Mouse (Mus musculus) myocyte (in vitro differentiated cells): Measurements from ENCODE around the gene Fam178b. TPM values are rescaled to one million over a fixed set of nuclear protein-coding genes. Genes with fewer than 3 reads are reported as not detected.

ENCODE experiments used
- H3K27me3 ChIP-seq: one replicate; pipeline ENCODE4 v1.6.1; 2011; ENCODE audit not compliant: control insufficient read depth, insufficient read depth, insufficient read length
- H3K36me3 ChIP-seq: one replicate; pipeline ENCODE4 v1.6.1; 2011; ENCODE audit not compliant: control insufficient read depth, insufficient read depth
- H3K4me2 ChIP-seq: one replicate; pipeline ENCODE4 v1.6.1; 2011; ENCODE audit warnings: low read depth, control low read depth
- H3K4me3 ChIP-seq: one replicate; pipeline ENCODE4 v1.5.1; 2011; ENCODE audit warnings: mild to moderate bottlenecking, control low read depth, moderate library complexity
- H3K79me2 ChIP-seq: one replicate; pipeline ENCODE4 v1.6.1; 2011; ENCODE audit not compliant: control insufficient read depth, insufficient read depth
- H3ac ChIP-seq: one replicate; pipeline ENCODE4 v1.6.1; 2011; ENCODE audit not compliant: control insufficient read depth, insufficient read length
- CEBPB ChIP-seq: IDR thresholded peaks from 2 replicates; pipeline ENCODE4 v1.6.1; 2011; ENCODE audit warnings: mild to moderate bottlenecking, moderate library complexity; ENCODE audit not compliant: poor library complexity, insufficient read depth, severe bottlenecking
- E2F4 ChIP-seq: IDR thresholded peaks from one replicate; pipeline ENCODE4 v1.6.1; 2011; ENCODE audit warnings: mild to moderate bottlenecking, control low read depth, moderate library complexity; ENCODE audit not compliant: insufficient read depth
- MAX ChIP-seq: IDR thresholded peaks from one replicate; pipeline ENCODE4 v1.6.1; 2011; ENCODE audit warnings: low read depth, mild to moderate bottlenecking, control low read depth
- MYOD1 ChIP-seq, 3 experiments: IDR thresholded peaks; one replicate each; pipeline ENCODE4 v1.6.1; 2011; ENCODE audit warnings: control low read depth in 2 of 3, low read depth in 2 of 3, mild to moderate bottlenecking in 2 of 3, moderate library complexity in 1 of 3; ENCODE audit not compliant: insufficient read length in 2 of 3, control insufficient read depth in 1 of 3
- MYOG ChIP-seq, 3 experiments: IDR thresholded peaks; one replicate each; pipeline ENCODE4 v1.6.1; 2011; ENCODE audit warnings: control low read depth in 2 of 3, low read depth in 2 of 3, mild to moderate bottlenecking in 2 of 3; ENCODE audit not compliant: insufficient read length in 2 of 3, control insufficient read depth in 1 of 3, insufficient read depth in 1 of 3
- POLR2A ChIP-seq: IDR thresholded peaks from one replicate; pipeline ENCODE4 v1.6.1; 2011; ENCODE audit warnings: low read depth, mild to moderate bottlenecking, control low read depth, moderate library complexity; ENCODE audit not compliant: insufficient read length
- POLR2AphosphoS2 ChIP-seq: IDR thresholded peaks from one replicate; pipeline ENCODE4 v1.6.1; 2011; ENCODE audit warnings: low read depth, control low read depth; ENCODE audit not compliant: insufficient read length
- REST ChIP-seq: IDR thresholded peaks from one replicate; pipeline ENCODE4 v1.6.1; 2011; ENCODE audit warnings: mild to moderate bottlenecking, control low read depth, moderate library complexity; ENCODE audit not compliant: insufficient read depth, insufficient read length
- SRF ChIP-seq: IDR thresholded peaks from one replicate; pipeline ENCODE4 v1.6.1; 2011; ENCODE audit warnings: low read depth; ENCODE audit not compliant: control insufficient read depth, insufficient read length
- TCF12 ChIP-seq: IDR thresholded peaks from one replicate; pipeline ENCODE4 v1.6.1; 2011; ENCODE audit warnings: mild to moderate bottlenecking, control low read depth; ENCODE audit not compliant: poor library complexity, insufficient read depth, severe bottlenecking
- TCF3 ChIP-seq: IDR thresholded peaks from one replicate; pipeline ENCODE4 v1.6.1; 2011; ENCODE audit warnings: low read depth, control low read depth; ENCODE audit not compliant: insufficient read length
- USF1 ChIP-seq: IDR thresholded peaks from one replicate; pipeline ENCODE4 v1.6.1; 2011; ENCODE audit warnings: low read depth, mild to moderate bottlenecking, control low read depth, moderate library complexity
- polyA plus RNA-seq: library from polyadenylated mRNA; unstranded; fragments of >200 nt; fragmentation: generic; extraction: Trizol; gene quantifications from one replicate; pipeline ENCODE4 v1.2.1, GENCODE M21; 2012; ENCODE audit warnings: missing spikeins

The Fam178b gene
- polyA plus RNA-seq, 1 experiment = 1.5 TPM

GRCm38 (mm10) chr1:36583408-36584116, 99.4 kb downstream of the Fam178b start:
- no peak overlapping the region for H3K4me2 ChIP-seq
- H3K79me2 ChIP-seq = no peaks in the 10 kb centered on the region
- H3K36me3 ChIP-seq = no peaks in the 10 kb centered on the region
- H3K4me3 ChIP-seq = no peak overlapping the region
- TF ChIP-seq CEBPB (no peak), MYOD1 (IDR thresholded peaks at IDR 0.05; ENCODE audit: control insufficient read depth in 1 of 3, insufficient read length in 2 of 3, low read depth in 2 of 3) (peak in 1 of 3 experiments; percentile 7)
- no peak overlapping the region for H3ac ChIP-seq
- no peaks in the 10 kb centered on the region for H3K27me3 ChIP-seq

DNA sequence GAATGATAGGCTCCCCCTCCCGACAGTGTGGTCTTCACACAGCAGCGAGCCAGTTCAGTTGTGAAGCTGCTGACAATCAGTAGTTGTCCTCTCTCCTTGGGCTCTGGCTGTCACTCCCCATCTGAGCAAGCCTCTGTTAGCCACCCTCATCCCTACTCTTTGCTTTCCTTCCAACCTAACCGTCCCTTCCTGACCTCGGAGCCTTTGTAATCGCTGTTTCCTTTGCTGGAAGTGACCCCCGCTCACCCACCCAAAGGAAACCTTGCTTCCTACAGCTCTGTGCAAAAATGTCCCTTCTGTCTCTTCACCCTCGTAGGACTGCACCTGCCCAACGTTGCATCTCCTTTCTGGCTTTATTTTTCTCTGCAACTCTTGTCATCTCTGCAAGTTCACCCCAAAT, 100.8 kb downstream of the Fam178b start:
- TF ChIP-seq POLR2AphosphoS2 (no peak), MYOG (IDR thresholded peaks at IDR 0.05; ENCODE audit: control insufficient read depth in 1 of 3, insufficient read depth in 1 of 3, insufficient read length in 2 of 3, low read depth in 2 of 3) (peak in 1 of 3 experiments; percentile 33), MYOD1 (IDR thresholded peaks at IDR 0.05; ENCODE audit: control insufficient read depth in 1 of 3, insufficient read length in 2 of 3, low read depth in 2 of 3) (no peak), REST (no peak), MAX (no peak)
- H3ac ChIP-seq = no peak overlapping the region
- no peak overlapping the region for H3K4me2 ChIP-seq
- no peaks in the 10 kb centered on the region for H3K79me2 ChIP-seq
- H3K4me3 ChIP-seq = no peak overlapping the region
- H3K27me3 ChIP-seq = no peaks in the 10 kb centered on the region
- H3K36me3 ChIP-seq = no peaks in the 10 kb centered on the region

- H3K36me3 ChIP-seq = no peaks in the 10 kb centered on the region
- no peaks in the 10 kb centered on the region for H3K27me3 ChIP-seq
- TF ChIP-seq E2F4 (no peak), SRF (no peak), TCF3 (no peak), REST (no peak), POLR2AphosphoS2 (no peak), MYOG (IDR thresholded peaks at IDR 0.05; ENCODE audit: control insufficient read depth in 1 of 3, insufficient read depth in 1 of 3, insufficient read length in 2 of 3, low read depth in 2 of 3) (no peak), CEBPB (no peak)
- no peaks in the 10 kb centered on the region for H3K79me2 ChIP-seq
- peak overlapping the region; percentile 60 for H3K4me2 ChIP-seq
- H3K4me3 ChIP-seq = no peak overlapping the region
- H3ac ChIP-seq = no peak overlapping the region
Observed at GRCm38 (mm10) chr1:36581260-36581659, 101.7 kb downstream of the Fam178b start.

DNA sequence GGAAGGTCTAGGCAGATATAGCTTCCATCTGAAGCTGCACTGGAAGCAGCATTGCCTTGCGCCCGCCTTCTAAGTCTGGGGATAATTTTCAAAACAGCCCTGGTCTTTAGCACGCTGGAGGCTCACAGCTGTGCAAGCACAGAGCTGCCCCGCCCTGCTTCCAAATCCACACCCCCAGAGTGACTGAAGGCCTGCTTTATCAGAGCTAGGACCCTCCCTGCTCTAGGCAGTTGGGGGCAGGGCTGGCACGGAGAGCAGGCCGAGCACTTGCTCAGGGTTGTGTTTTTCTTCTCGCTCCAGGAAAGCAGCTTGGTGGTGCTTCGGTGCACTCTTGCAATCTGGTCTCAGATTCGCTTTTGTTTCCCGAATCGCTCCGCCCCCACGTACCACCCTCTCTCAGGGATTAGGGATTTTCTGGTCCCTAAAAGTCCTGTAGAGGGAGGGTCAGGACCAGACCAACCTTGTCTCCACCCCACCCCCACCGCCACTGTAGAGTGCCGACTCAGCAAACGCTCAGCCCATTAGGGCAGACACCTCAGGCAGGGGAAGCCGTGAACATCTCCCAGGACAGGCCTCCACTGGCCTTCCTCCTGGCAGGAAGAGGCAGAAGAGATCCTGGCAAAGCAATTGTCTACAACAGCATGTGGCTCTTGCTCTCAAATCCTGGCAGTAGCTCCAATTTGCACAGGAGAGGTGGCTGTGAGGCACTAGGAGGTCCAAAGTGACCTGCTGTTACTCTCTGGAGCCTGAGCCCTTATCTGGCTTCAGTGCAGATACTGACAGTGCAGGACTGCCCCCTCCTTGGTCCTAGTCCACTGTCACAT, 102.4 kb downstream of the Fam178b start:
- no peak for TF ChIP-seq TCF12
- TF ChIP-seq POLR2AphosphoS2 = peak; percentile 44
- TF ChIP-seq REST = no peak
- TF ChIP-seq MYOD1 (IDR thresholded peaks at IDR 0.05; ENCODE audit: control insufficient read depth in 1 of 3, insufficient read length in 2 of 3, low read depth in 2 of 3) = no peak
- no peak for TF ChIP-seq MAX
- TF ChIP-seq TCF3 = no peak
- no peak for TF ChIP-seq E2F4
- no peak for TF ChIP-seq USF1
- no peak for TF ChIP-seq SRF
- TF ChIP-seq MYOG (IDR thresholded peaks at IDR 0.05; ENCODE audit: control insufficient read depth in 1 of 3, insufficient read depth in 1 of 3, insufficient read length in 2 of 3, low read depth in 2 of 3) = peak in 1 of 3 experiments; percentile 53
- TF ChIP-seq CEBPB = no peak
- TF ChIP-seq POLR2A = peak; percentile 48
- H3K36me3 ChIP-seq = no peaks in the 10 kb centered on the region
- H3ac ChIP-seq = no peak overlapping the region
- no peaks in the 10 kb centered on the region for H3K27me3 ChIP-seq
- H3K4me2 ChIP-seq = peak overlapping the region; percentile 60
- no peaks in the 10 kb centered on the region for H3K79me2 ChIP-seq
- no peak overlapping the region for H3K4me3 ChIP-seq

GRCm38 (mm10) chr1:36579974-36580383, 103.0 kb downstream of the Fam178b start:
- Histone ChIP-seq H3K27me3 (no peaks in the 10 kb centered on the region), H3K4me3 (no peak overlapping the region), H3K36me3 (no peaks in the 10 kb centered on the region), H3ac (no peak overlapping the region), H3K4me2 (peak overlapping the region; percentile 60), H3K79me2 (no peaks in the 10 kb centered on the region)
- TF ChIP-seq SRF (peak; percentile 32), MYOG (IDR thresholded peaks at IDR 0.05; ENCODE audit: control insufficient read depth in 1 of 3, insufficient read depth in 1 of 3, insufficient read length in 2 of 3, low read depth in 2 of 3) (peak; percentile 63 to 100 (median 98)), TCF12 (peak; percentile 97), USF1 (no peak), MYOD1 (IDR thresholded peaks at IDR 0.05; ENCODE audit: control insufficient read depth in 1 of 3, insufficient read length in 2 of 3, low read depth in 2 of 3) (peak; percentile 35 to 100 (median 99)), TCF3 (peak; percentile 97), MAX (no peak), POLR2A (no peak)
